Mouse (Mus musculus) neural tube, embryonic 13.5 days (tissue): ENCODE measurements around the gene St7l. TPM values are rescaled to one million over a fixed set of nuclear protein-coding genes. Genes with fewer than 3 reads are reported as not detected.

ENCODE experiments used
- ATAC-seq: fragments of 200-750 bp; cut with Nextera tagmentation; 2 replicates; pipeline ENCODE4 v1.8.0; 2017; ENCODE audit warnings: low read depth, mild to moderate bottlenecking, moderate TSS enrichment, moderate library complexity
- H3K27ac ChIP-seq: fragments of 300-500 bp; sonication (generic); replicated peaks from 2 replicates; pipeline ENCODE4 v1.5.1; 2015; ENCODE audit warnings: moderate library complexity, mild to moderate bottlenecking, inconsistent platforms
- H3K27me3 ChIP-seq: fragments of 300-500 bp; sonication (generic); 2 replicates; pipeline ENCODE4 v1.6.1; 2015; ENCODE audit warnings: mild to moderate bottlenecking, inconsistent platforms
- H3K36me3 ChIP-seq: fragments of 300-500 bp; sonication (generic); 2 replicates; pipeline ENCODE4 v1.6.1; 2015; ENCODE audit warnings: mild to moderate bottlenecking, inconsistent platforms
- H3K4me1 ChIP-seq: fragments of 300-500 bp; sonication (generic); replicated peaks from 2 replicates; pipeline ENCODE4 v1.6.1; 2015; ENCODE audit warnings: inconsistent platforms
- H3K4me2 ChIP-seq: fragments of 300-500 bp; sonication (generic); 2 replicates; pipeline ENCODE4 v1.6.1; 2015; ENCODE audit warnings: inconsistent platforms, mild to moderate bottlenecking, moderate library complexity
- H3K4me3 ChIP-seq: fragments of 300-500 bp; sonication (generic); 2 replicates; pipeline ENCODE4 v1.5.1; 2015; ENCODE audit warnings: mild to moderate bottlenecking, inconsistent platforms
- H3K9ac ChIP-seq: fragments of 300-500 bp; sonication (generic); 2 replicates; pipeline ENCODE4 v1.6.1; 2015; ENCODE audit warnings: moderate library complexity, mild to moderate bottlenecking, inconsistent platforms
- H3K9me3 ChIP-seq: fragments of 300-500 bp; sonication (generic); 2 replicates; pipeline ENCODE4 v1.6.1; 2016; ENCODE audit warnings: inconsistent platforms
- WGBS: fragments of 180-500 bp; shearing (Covaris S2); methylation state at CpG from one replicate; pipeline ENCODE4 v1.1.7; 2015; 5-methylcytosine and 5-hydroxymethylcytosine counted together
- polyA plus RNA-seq: library from polyadenylated mRNA; unstranded; fragments of >200 nt; fragmentation: Nextera tagmentation; extraction: Ambion mirVana; gene quantifications from 2 replicates; pipeline ENCODE4 v1.2.1, GENCODE M21; 2015

The St7l gene
- 40.4 and 47.0 TPM in 2 replicates for polyA plus RNA-seq

DNA sequence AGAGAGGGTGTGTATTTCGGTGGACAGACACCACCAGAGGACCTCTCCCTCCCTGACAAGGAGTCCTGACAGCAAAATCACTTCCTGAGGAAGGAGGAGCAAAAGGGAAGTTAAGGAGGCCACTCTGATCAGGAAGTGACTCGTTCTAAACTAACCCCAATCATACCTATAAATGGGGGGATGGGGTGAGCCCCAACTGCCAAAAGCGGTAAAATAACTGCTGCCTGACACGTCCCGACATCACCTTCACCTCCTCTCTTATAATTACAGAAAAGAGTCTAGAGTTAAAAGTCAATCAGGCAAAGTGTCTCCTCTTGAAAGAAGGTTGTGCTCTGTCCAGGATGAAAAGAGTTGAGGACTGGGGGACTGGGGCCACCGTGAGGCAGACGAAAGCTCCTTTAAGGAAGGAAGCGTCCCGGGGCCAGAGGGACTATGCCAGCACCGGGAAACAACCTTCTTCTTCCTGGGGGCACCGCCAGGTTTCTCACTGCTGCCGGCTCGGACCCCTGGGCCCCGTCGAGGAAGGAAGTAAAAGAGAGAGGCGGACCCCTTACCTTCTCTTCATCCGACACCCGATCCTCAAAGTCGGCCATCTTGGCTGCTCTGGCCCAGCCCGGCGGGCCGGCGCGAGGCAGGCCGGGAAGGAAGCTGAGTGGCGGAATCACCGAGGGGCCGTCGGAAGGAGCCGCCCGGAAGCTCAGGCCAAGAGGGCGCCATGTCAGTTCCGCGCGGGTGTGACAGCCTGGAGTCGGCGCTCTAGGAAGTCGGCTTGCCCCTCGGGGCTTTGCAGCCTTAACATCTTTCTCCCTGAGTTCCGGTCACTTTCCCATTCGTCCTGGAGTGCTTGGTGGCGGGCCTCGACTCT, at the start of gene St7l, which contains the start of gene Capza1:
St7l (plus strand) TSS at position 220 of the 865 bp plus-strand sequence.
Capza1 (minus strand) TSS at position 720 of the 865 bp plus-strand sequence.
- H3K27ac ChIP-seq, result peak within 1 kb of the TSS; percentile 97
- ATAC-seq, result peak; percentile 99

DNA sequence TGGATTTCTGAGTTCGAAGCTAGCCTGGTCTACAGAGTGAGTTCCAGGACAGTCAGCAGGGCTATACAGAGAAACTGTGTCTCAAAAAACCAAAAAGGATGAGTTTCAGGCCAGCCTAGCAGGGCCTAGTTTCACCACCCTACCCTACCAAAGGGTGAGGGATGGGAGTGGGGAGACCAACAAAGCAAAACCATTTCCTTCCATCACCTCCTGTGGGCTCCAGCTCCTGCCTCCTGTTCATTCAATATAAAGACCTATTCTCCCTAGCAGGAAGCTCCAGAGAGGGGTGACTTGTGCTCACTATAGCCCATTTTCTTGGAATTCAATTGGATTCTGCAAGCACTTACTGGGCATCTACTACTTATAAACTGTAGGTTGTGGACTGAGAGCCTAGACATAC, 49.1 kb upstream of the St7l start:
- no peak for ATAC-seq
- WGBS, result 93% methylated on average over 1 of the region's 1 CpGs
- no peak overlapping the region for H3K9ac ChIP-seq
- H3K4me1 ChIP-seq, result peaks cover 15% of the 10 kb centered on the region
- H3K27ac ChIP-seq, result no peak overlapping the region
- no peaks in the 10 kb centered on the region for H3K36me3 ChIP-seq
- no peaks in the 10 kb centered on the region for H3K27me3 ChIP-seq
- H3K4me3 ChIP-seq, result no peak overlapping the region
- H3K4me2 ChIP-seq, result no peak overlapping the region
- H3K9me3 ChIP-seq, result no peaks in the 10 kb centered on the region

More for the DNA sequence above, at the start of gene St7l, which contains the start of gene Capza1:
- H3K27me3 ChIP-seq, result no peaks in the 10 kb centered on the region
- WGBS, result under 1% methylated on average over 43 of the region's 43 CpGs
- H3K9ac ChIP-seq, result peak within 1 kb of the TSS; percentile 96
- peaks cover 45% of the 10 kb centered on the region for H3K4me1 ChIP-seq
- H3K4me2 ChIP-seq, result peak within 1 kb of the TSS; percentile 85
- peak within 1 kb of the TSS; percentile 98 for H3K4me3 ChIP-seq
- H3K36me3 ChIP-seq, result peaks cover 8% of the 10 kb centered on the region; the same call in 1 of the 2 replicates
- no peaks in the 10 kb centered on the region for H3K9me3 ChIP-seq

GRCm38 (mm10) chr3:104815346-104815745, 48.5 kb upstream of the St7l start:
- Histone ChIP-seq H3K9me3 (no peaks in the 10 kb centered on the region), H3K27me3 (no peaks in the 10 kb centered on the region), H3K4me2 (no peak overlapping the region), H3K9ac (no peak overlapping the region), H3K4me1 (peaks cover 15% of the 10 kb centered on the region), H3K4me3 (no peak overlapping the region), H3K27ac (no peak overlapping the region), H3K36me3 (peaks cover under 1% of the 10 kb centered on the region)
- WGBS, result 78% methylated on average over 2 of the region's 2 CpGs
- ATAC-seq, result no peak

GRCm38 (mm10) chr3:104816130-104816529, 47.7 kb upstream of the St7l start:
- no peak for ATAC-seq
- H3K4me1 ChIP-seq, result peaks cover 15% of the 10 kb centered on the region
- 97% methylated on average over 7 of the region's 7 CpGs for WGBS

GRCm38 (mm10) chr3:104817481-104817990, 46.3 kb upstream of the St7l start:
- H3K9ac ChIP-seq, result peak overlapping the region; percentile 83
- peaks cover 15% of the 10 kb centered on the region for H3K4me1 ChIP-seq
- H3K4me3 ChIP-seq, result peak overlapping the region; percentile 73
- H3K27me3 ChIP-seq, result no peaks in the 10 kb centered on the region
- peaks cover 19% of the 10 kb centered on the region for H3K36me3 ChIP-seq
- no peaks in the 10 kb centered on the region for H3K9me3 ChIP-seq
- H3K4me2 ChIP-seq, result peak overlapping the region; percentile 98
- ATAC-seq, result peak; percentile 85
- 1% methylated on average over 46 of the region's 46 CpGs for WGBS
- peak overlapping the region; percentile 73 for H3K27ac ChIP-seq

More at GRCm38 (mm10) chr3:104816130-104816529, 47.7 kb upstream of the St7l start:
- Histone ChIP-seq H3K27ac (no peak overlapping the region), H3K36me3 (peaks cover 8% of the 10 kb centered on the region), H3K9me3 (no peaks in the 10 kb centered on the region), H3K9ac (no peak overlapping the region), H3K27me3 (no peaks in the 10 kb centered on the region), H3K4me3 (no peak overlapping the region), H3K4me2 (no peak overlapping the region)

GRCm38 (mm10) chr3:104817991-104818748, 45.6 kb upstream of the St7l start, which contains the start of gene Mov10:
Gene Mov10 (minus strand): TSS chr3:104818563.
- Histone ChIP-seq H3K9me3 (no peaks in the 10 kb centered on the region), H3K36me3 (peaks cover 21% of the 10 kb centered on the region), H3K4me3 (peak within 1 kb of the TSS; percentile 73), H3K27me3 (no peaks in the 10 kb centered on the region), H3K27ac (peak within 1 kb of the TSS; percentile 73), H3K4me1 (peaks cover 15% of the 10 kb centered on the region), H3K9ac (peak within 1 kb of the TSS; percentile 83), H3K4me2 (peak within 1 kb of the TSS; percentile 98)
- ATAC-seq, result peak; percentile 81
- 0% methylated on average over 40 of the region's 40 CpGs for WGBS

- peak overlapping the region; percentile 98 for H3K4me2 ChIP-seq
- H3K4me1 ChIP-seq, result peaks cover 15% of the 10 kb centered on the region
- H3K4me3 ChIP-seq, result peak overlapping the region; percentile 73
- H3K9me3 ChIP-seq, result no peaks in the 10 kb centered on the region
- H3K27me3 ChIP-seq, result no peaks in the 10 kb centered on the region
- H3K36me3 ChIP-seq, result peaks cover 21% of the 10 kb centered on the region
- peak overlapping the region; percentile 73 for H3K27ac ChIP-seq
- 5% methylated on average over 3 of the region's 3 CpGs for WGBS
- H3K9ac ChIP-seq, result peak overlapping the region; percentile 83
- ATAC-seq, result no peak
Measured at GRCm38 (mm10) chr3:104818749-104819134, 45.1 kb upstream of the St7l start.

DNA sequence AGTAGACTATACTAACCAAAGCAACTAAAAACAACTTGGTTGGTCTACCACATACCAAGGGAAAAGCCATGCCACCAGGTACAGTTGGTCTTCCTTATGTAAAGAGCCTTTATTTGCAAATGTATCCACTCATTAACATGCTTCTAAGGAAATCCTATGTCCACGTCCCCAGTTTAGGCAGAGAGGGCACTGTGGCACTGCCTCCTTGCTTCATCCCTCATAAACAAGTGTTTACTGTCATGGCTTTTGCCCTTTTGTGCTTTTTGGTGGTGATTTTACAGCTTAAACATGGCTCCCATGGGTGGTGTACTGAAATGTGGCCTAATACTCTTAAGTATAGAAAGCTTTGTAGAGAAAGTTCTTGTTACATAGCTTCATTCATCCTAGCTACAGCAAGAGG, 43.4 kb upstream of the St7l start:
- no peaks in the 10 kb centered on the region for H3K9me3 ChIP-seq
- H3K27ac ChIP-seq, result no peak overlapping the region
- no peak overlapping the region for H3K9ac ChIP-seq
- peaks cover 15% of the 10 kb centered on the region for H3K4me1 ChIP-seq
- no peak for ATAC-seq
- no peaks in the 10 kb centered on the region for H3K27me3 ChIP-seq
- peaks cover 26% of the 10 kb centered on the region for H3K36me3 ChIP-seq
- no peak overlapping the region for H3K4me3 ChIP-seq
- WGBS, result 50% methylated on average over 1 of the region's 1 CpGs
- no peak overlapping the region for H3K4me2 ChIP-seq

DNA sequence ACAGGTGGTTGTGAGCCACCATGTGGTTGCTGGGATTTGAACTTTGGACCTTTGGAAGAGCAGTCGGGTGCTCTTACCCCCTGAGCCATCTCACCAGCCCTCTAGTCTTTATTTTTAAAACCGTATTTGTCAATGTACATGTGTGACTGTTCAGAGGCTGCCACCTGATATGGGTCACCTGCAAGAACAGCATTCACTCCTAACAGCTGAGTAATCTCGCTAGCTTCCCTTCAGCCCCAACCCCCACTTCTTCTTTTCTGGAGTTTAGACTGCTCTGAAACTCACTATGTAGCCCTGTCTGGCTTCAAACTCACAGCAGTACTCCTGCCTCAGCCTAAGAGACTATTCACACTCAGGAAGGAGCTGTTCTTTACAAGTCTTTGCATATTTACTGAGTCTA, 41.4 kb upstream of the St7l start:
- H3K27me3 ChIP-seq, result no peaks in the 10 kb centered on the region
- no peak overlapping the region for H3K4me3 ChIP-seq
- no peak overlapping the region for H3K27ac ChIP-seq
- peaks cover 10% of the 10 kb centered on the region for H3K4me1 ChIP-seq
- 88% methylated on average over 3 of the region's 3 CpGs for WGBS
- no peak for ATAC-seq
- H3K9me3 ChIP-seq, result no peaks in the 10 kb centered on the region
- H3K36me3 ChIP-seq, result peaks cover 43% of the 10 kb centered on the region
- no peak overlapping the region for H3K4me2 ChIP-seq
- no peak overlapping the region for H3K9ac ChIP-seq

GRCm38 (mm10) chr3:104835797-104836196, 28.0 kb upstream of the St7l start:
- no peak overlapping the region for H3K4me3 ChIP-seq

GRCm38 (mm10) chr3:104841049-104841448, 22.8 kb upstream of the St7l start:
- Histone ChIP-seq H3K9me3 (no peaks in the 10 kb centered on the region), H3K4me3 (no peak overlapping the region), H3K36me3 (peaks cover 67% of the 10 kb centered on the region), H3K27ac (no peak overlapping the region), H3K9ac (no peak overlapping the region), H3K4me1 (no peaks in the 10 kb centered on the region), H3K4me2 (no peak overlapping the region), H3K27me3 (no peaks in the 10 kb centered on the region)
- no peak for ATAC-seq
- 95% methylated on average over 5 of the region's 5 CpGs for WGBS

More at GRCm38 (mm10) chr3:104835797-104836196, 28.0 kb upstream of the St7l start:
- H3K9ac ChIP-seq, result no peak overlapping the region
- H3K4me2 ChIP-seq, result no peak overlapping the region
- H3K36me3 ChIP-seq, result peaks cover 69% of the 10 kb centered on the region
- H3K4me1 ChIP-seq, result no peaks in the 10 kb centered on the region
- WGBS, result 93% methylated on average over 3 of the region's 3 CpGs
- no peaks in the 10 kb centered on the region for H3K27me3 ChIP-seq
- no peak overlapping the region for H3K27ac ChIP-seq
- H3K9me3 ChIP-seq, result no peaks in the 10 kb centered on the region
- no peak for ATAC-seq

- Histone ChIP-seq H3K27me3 (no peaks in the 10 kb centered on the region), H3K27ac (no peak overlapping the region), H3K9ac (no peak overlapping the region), H3K4me2 (no peak overlapping the region), H3K4me1 (no peaks in the 10 kb centered on the region), H3K9me3 (no peaks in the 10 kb centered on the region), H3K4me3 (no peak overlapping the region), H3K36me3 (peaks cover 43% of the 10 kb centered on the region)
- no peak for ATAC-seq
- 98% methylated on average over 4 of the region's 4 CpGs for WGBS
Measured at GRCm38 (mm10) chr3:104846601-104847000, 17.2 kb upstream of the St7l start.
